Mouse (Mus musculus): ENCODE results near the gene Cdk18.

GRCm38 (mm10) chr1:132111411-132111810 lies 28.1 kb downstream of the Cdk18 start:
- no peak for TF ChIP-seq CTCF (IDR thresholded peaks at IDR 0.05; ENCODE audit: low read depth, low read length)
- no peak for TF ChIP-seq EP300 (IDR thresholded peaks at IDR 0.05; ENCODE audit: insufficient read depth, low read depth, low read length)

Data from ES-Bruce4 (cell line).